Mouse (Mus musculus) cerebellum, adult 2 months (tissue): ENCODE data around the gene Cdk5rap1.
"Not testable (repeated sequence)": the region's sequence is repeated elsewhere in the genome, so short reads cannot be mapped to it uniquely, and the experiment has no call there.

ENCODE experiments used
- CTCF ChIP-seq: fragments of 200-500 bp; IDR thresholded peaks from 2 replicates; pipeline ENCODE4 v1.5.1; 2011; ENCODE audit warnings: low read depth, mild to moderate bottlenecking, control low read depth, low read length, moderate library complexity, borderline replicate concordance; ENCODE audit not compliant: insufficient read depth
- POLR2A ChIP-seq: fragments of 200-500 bp; IDR thresholded peaks from 2 replicates; pipeline ENCODE4 v1.6.1; 2011; ENCODE audit warnings: low read length, control low read depth, borderline replicate concordance; ENCODE audit not compliant: insufficient read depth

DNA sequence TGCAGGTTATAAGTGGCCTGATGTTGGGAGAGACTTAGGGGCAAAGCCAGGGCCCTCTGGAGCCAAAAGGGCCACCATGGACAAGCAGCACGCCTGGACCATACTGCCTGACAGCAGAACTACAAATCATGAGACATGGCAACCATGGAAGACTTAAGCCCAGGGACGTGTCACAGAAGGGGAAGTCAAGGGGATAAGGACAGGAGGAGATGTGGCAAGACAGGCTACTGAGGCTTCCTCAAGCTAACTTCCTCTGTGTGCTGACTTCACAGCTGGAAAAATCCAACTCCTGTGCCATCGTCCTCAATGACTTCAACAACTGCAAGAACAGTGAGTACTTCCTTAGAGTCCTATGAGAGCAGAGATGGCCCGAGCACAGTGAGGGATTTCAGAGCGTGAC lies 59.0 kb downstream of the Cdk5rap1 start:
- not testable (repeated sequence) for TF ChIP-seq CTCF, POLR2A
